In genomic region chr11:98319120-98319519, GRCm38 (mm10) we compare ENCODE assay signal across 18 mouse cellular contexts. TPM values are rescaled to one million over a fixed set of nuclear protein-coding genes. Genes with fewer than 3 reads are reported as not detected.
A peak's percentile ranks its signal among the peaks of the same experiment; 100 is the strongest.
DNase-seq lines count a peak whose midpoint lies in the region; ATAC-seq and TF ChIP-seq lines count a peak whose summit lies in the region.
"Had no signal": no experiment of that assay in that cellular context is flagged by ENCODE, and none has a peak within 500 bp of the region (broad histone marks: within the 10 kb centered on the region; RNA-seq: fewer than 3 reads in every experiment).

No protein-coding gene starts in this region.

- H3K27ac ChIP-seq in layer of hippocampus, adult 2 months: peak overlapping the region; percentile 97
- H3K27ac ChIP-seq in forebrain, embryonic 15.5 days (replicated peaks): peak overlapping the region; percentile 97
- H3K27ac ChIP-seq: lung, embryonic 15.5 days had no signal

- peak overlapping the region; percentile 30; the same call in 1 of the 2 replicates for H3K4me3 ChIP-seq in layer of hippocampus, adult 2 months
- peak overlapping the region; percentile 13; the same call in 1 of the 2 replicates for H3K4me3 ChIP-seq in forebrain, embryonic 15.5 days
- H3K4me3 ChIP-seq: lung, embryonic 15.5 days had no signal

- H3K9ac ChIP-seq in forebrain, embryonic 15.5 days (replicated peaks): no peak overlapping the region
- H3K9ac ChIP-seq: lung, embryonic 15.5 days had no signal

- H3K27me3 ChIP-seq in forebrain, embryonic 15.5 days: peaks cover 74% of the 10 kb centered on the region

- WGBS in forebrain, embryonic 15.5 days: 0% methylated on average over 15 of the region's 15 CpGs

- no peaks in the 10 kb centered on the region for H3K9me3 ChIP-seq in forebrain, embryonic 15.5 days
- H3K9me3 ChIP-seq: lung, embryonic 15.5 days had no signal

- TF ChIP-seq POLR2A in brain, embryonic 14.5 days (IDR thresholded peaks at IDR 0.05; ENCODE audit: borderline replicate concordance, extremely low read depth, insufficient read depth, insufficient read length, poor library complexity, severe bottlenecking): no peak

- peak in 1 of 2 experiments; percentile 69 for DNase-seq in layer of hippocampus, adult 2 months (ENCODE audit: low spot score in 2 of 2)
- DNase-seq in layer of hippocampus, postnatal 25 days (ENCODE audit: extremely low spot score in 1 of 2, low spot score in 1 of 2): no peak
- DNase-seq in brain, embryonic 14.5 days (ENCODE audit: low read depth): peak; percentile 90
- DNase-seq in cerebellum, adult 9-10 months: peak; percentile 76
- no peak for DNase-seq in lung, postnatal 10 days
- DNase-seq in thymus, postnatal 10 days (ENCODE audit: low spot score in 2 of 2): no peak
- DNase-seq: adrenal gland, postnatal 36 days; heart, postnatal 36 days; kidney, adult 11 months; kidney, postnatal 25 days had no signal

- H3K4me1 ChIP-seq in forebrain, embryonic 15.5 days: peaks cover 81% of the 10 kb centered on the region
- H3K4me1 ChIP-seq: lung, embryonic 15.5 days had no signal

- peak; percentile 59 for ATAC-seq in forebrain, embryonic 15.5 days (replicated peaks)
- ATAC-seq: CD4-positive, CD25-positive, alpha-beta regulatory T cell, adult 4 months had no signal

- no peaks in the 10 kb centered on the region for H3K36me3 ChIP-seq in forebrain, embryonic 15.5 days
- H3K36me3 ChIP-seq: lung, embryonic 15.5 days had no signal

- no peak for TF ChIP-seq CTCF in layer of hippocampus, adult 2 months (conservative IDR thresholded peaks at IDR 0.05)
- no peak for TF ChIP-seq CTCF in brain, embryonic 14.5 days (IDR thresholded peaks at IDR 0.05; ENCODE audit: borderline replicate concordance, extremely low read depth, insufficient read depth, insufficient read length)

- H3K4me2 ChIP-seq in forebrain, embryonic 15.5 days (replicated peaks): peak overlapping the region; percentile 44
- H3K4me2 ChIP-seq: liver, embryonic 11.5 days; lung, embryonic 15.5 days had no signal

RNA-seq across cellular contexts. Expression of gene Neurod2, which starts 10.3 kb away (rescaled TPM):
- total RNA-seq in layer of hippocampus, adult 2 months (2021): 100 to 1,000 TPM; 163 to 165 TPM
- 100 to 1,000 TPM; 139 to 148 TPM for total RNA-seq in layer of hippocampus, postnatal 25 days (2021)
- 52.0 and 101 TPM in 2 replicates for polyA plus RNA-seq in brain, embryonic 14.5 days (2012; rRNA removed)
- polyA plus RNA-seq in forebrain, embryonic 15.5 days (2015; fragmentation: Nextera tagmentation; extraction: Ambion mirVana): 142 and 148 TPM in 2 replicates
- total RNA-seq: adrenal gland, postnatal 36 days; common myeloid progenitor, adult 5-6 weeks; gastrocnemius, adult 18-20 months; heart, postnatal 36 days; megakaryocyte-erythroid progenitor cell, adult 5-6 weeks had no signal
- polyA plus RNA-seq: CD4-positive, CD25-positive, alpha-beta regulatory T cell, adult 4 months; lung, embryonic 15.5 days; thymus, postnatal 0 days had no signal

RNA-seq across cellular contexts. Expression of gene Ppp1r1b, which starts 29.1 kb away (rescaled TPM):
- total RNA-seq in layer of hippocampus, adult 2 months (2021): 10 to 100 TPM; 55.9 to 56.2 TPM
- 10 to 100 TPM; 45.4 to 49.9 TPM for total RNA-seq in layer of hippocampus, postnatal 25 days (2021)
- polyA plus RNA-seq in brain, embryonic 14.5 days (2012; rRNA removed): 6.9 and 18.2 TPM in 2 replicates
- 49.6 and 60.4 TPM in 2 replicates for polyA plus RNA-seq in forebrain, embryonic 15.5 days (2015; fragmentation: Nextera tagmentation; extraction: Ambion mirVana)
- total RNA-seq: adrenal gland, postnatal 36 days; common myeloid progenitor, adult 5-6 weeks; megakaryocyte-erythroid progenitor cell, adult 5-6 weeks had no signal
- polyA plus RNA-seq: CD4-positive, CD25-positive, alpha-beta regulatory T cell, adult 4 months had no signal

RNA-seq across cellular contexts. Expression of gene Stard3, which starts 39.0 kb away (rescaled TPM):
- 10 to 100 TPM; 32.9 to 35.5 TPM for total RNA-seq in layer of hippocampus, adult 2 months (2021)
- total RNA-seq in layer of hippocampus, postnatal 25 days (2021): 10 to 100 TPM; 31.5 to 34.3 TPM
- polyA plus RNA-seq in brain, embryonic 14.5 days (2012; rRNA removed): 66.1 and 124 TPM in 2 replicates
- 53.2 and 56.5 TPM in 2 replicates for polyA plus RNA-seq in forebrain, embryonic 15.5 days (2015; fragmentation: Nextera tagmentation; extraction: Ambion mirVana)

Comparison
In these comparisons a context has a peak if more than half of its experiments do, and no peak if none do; other contexts are left out.
1. DNase-seq: peak in brain, embryonic 14.5 days (single experiment) and cerebellum, adult 9-10 months (single experiment); none in layer of hippocampus, postnatal 25 days (0 of 2), lung, postnatal 10 days (single experiment) and thymus, postnatal 10 days (0 of 2).